Mouse (Mus musculus) heart, adult 2 months (tissue): ENCODE measurements around the gene Shq1. TPM values are rescaled to one million over a fixed set of nuclear protein-coding genes. Genes with fewer than 3 reads are reported as not detected.

Source experiments
- DNase-seq, 2 experiments: peaks; one replicate each; pipeline ENCODE4 v3.0.0; 2021
- H3K27ac ChIP-seq: fragments of 200-600 bp; 2 replicates; pipeline ENCODE4 v1.8.1; 2022
- H3K27me3 ChIP-seq: fragments of 200-500 bp; 2 replicates; pipeline ENCODE4 v1.6.1; 2012; ENCODE audit warnings: mild to moderate bottlenecking, low read length, inconsistent platforms, mixed read lengths; ENCODE audit not compliant: control insufficient read depth, insufficient read depth
- H3K36me3 ChIP-seq: fragments of 200-500 bp; 2 replicates; pipeline ENCODE4 v1.6.1; 2012; ENCODE audit warnings: low read length, inconsistent platforms; ENCODE audit not compliant: control insufficient read depth, insufficient read depth
- H3K4me1 ChIP-seq: fragments of 200-500 bp; 2 replicates; pipeline ENCODE4 v1.6.1; 2011; ENCODE audit warnings: low read length; ENCODE audit not compliant: control insufficient read depth, insufficient read depth
- H3K4me3 ChIP-seq: fragments of 200-600 bp; 2 replicates; pipeline ENCODE4 v1.8.1; 2022
- H3K79me2 ChIP-seq: fragments of 200-500 bp; replicated peaks from 2 replicates; pipeline ENCODE4 v1.6.1; 2012; ENCODE audit warnings: mild to moderate bottlenecking, inconsistent platforms, low read length, moderate library complexity, mixed read lengths; ENCODE audit not compliant: control insufficient read depth, insufficient read depth
- H3K9ac ChIP-seq: fragments of 200-500 bp; 2 replicates; pipeline ENCODE4 v1.6.1; 2012; ENCODE audit warnings: low read depth, mild to moderate bottlenecking, control low read depth, inconsistent platforms, low read length, mixed read lengths
- CTCF ChIP-seq: fragments of 200-600 bp; IDR thresholded peaks from 2 replicates; pipeline ENCODE4 v1.8.1; 2022; ENCODE audit warnings: antibody characterized with exemption, mild to moderate bottlenecking, moderate library complexity
- EP300 ChIP-seq: fragments of 200-500 bp; IDR thresholded peaks from 2 replicates; pipeline ENCODE4 v1.6.1; 2011; ENCODE audit warnings: low read depth, low read length, control low read depth; ENCODE audit not compliant: insufficient read depth
- POLR2A ChIP-seq: fragments of 200-500 bp; IDR thresholded peaks from 2 replicates; pipeline ENCODE4 v1.6.1; 2011; ENCODE audit warnings: mild to moderate bottlenecking, low read depth, low read length, control low read depth; ENCODE audit not compliant: insufficient read depth
- WGBS: fragments of 180-500 bp; shearing (Covaris S2); methylation state at CpG from one replicate; pipeline ENCODE4 v1.1.7; 2018; 5-methylcytosine and 5-hydroxymethylcytosine counted together
- intact Hi-C: fragments of 180-260 bp; cut with DNase I; formaldehyde crosslinking; loops from one replicate; pipeline ENCODE4 v1.15.1; 2025
- polyA plus RNA-seq: library from polyadenylated mRNA; depleted of rRNA; stranded (reverse); fragments of >200 nt; gene quantifications from 2 replicates; pipeline ENCODE4 v1.2.3, GENCODE M21; 2012
- total RNA-seq, 2 experiments: library from RNA; stranded (reverse); gene quantifications; 2 replicates each; pipeline ENCODE4 v1.2.3; 2021

The Shq1 gene
- total and polyA plus RNA-seq, 3 experiments = 2.0 to 3.6 (median 3.3) TPM

DNA sequence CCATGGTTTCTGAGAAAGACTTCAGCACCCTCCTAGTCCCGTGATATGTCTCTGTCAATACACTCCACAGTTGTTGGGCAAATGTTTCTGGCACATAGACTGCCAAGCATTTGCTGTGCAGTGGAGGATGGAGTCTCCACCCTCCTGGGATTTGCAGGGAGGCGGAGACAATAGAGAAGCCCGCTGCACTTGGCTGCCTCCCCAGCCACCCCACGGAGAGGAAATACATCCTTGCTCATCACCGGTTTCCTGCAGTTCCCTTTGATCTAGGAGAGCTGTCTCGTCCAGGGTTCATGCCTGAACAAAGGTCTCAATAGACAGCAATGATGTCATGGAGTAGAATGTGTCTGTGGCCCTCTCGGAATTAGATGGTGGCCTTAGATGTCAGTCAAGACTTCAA is 38.5 kb upstream of the Shq1 start:
- peaks cover 4% of the 10 kb centered on the region for H3K27me3 ChIP-seq
- H3K36me3 ChIP-seq = no peaks in the 10 kb centered on the region
- DNase-seq = peak; percentile 57 to 67
- no peak overlapping the region for H3K9ac ChIP-seq
- H3K4me1 ChIP-seq = peaks cover 1% of the 10 kb centered on the region; the same call in 1 of the 2 replicates
- no peak overlapping the region for H3K4me3 ChIP-seq
- no peak overlapping the region for H3K27ac ChIP-seq
- no peaks in the 10 kb centered on the region for H3K79me2 ChIP-seq
- intact Hi-C loops = no loop called here
- WGBS = 17% methylated on average over 7 of the region's 7 CpGs
- TF ChIP-seq CTCF (no peak), POLR2A (no peak), EP300 (no peak)

- Histone ChIP-seq H3K9ac (no peak overlapping the region), H3K36me3 (no peaks in the 10 kb centered on the region), H3K79me2 (no peaks in the 10 kb centered on the region), H3K4me1 (peaks cover 1% of the 10 kb centered on the region; the same call in 1 of the 2 replicates), H3K4me3 (no peak overlapping the region), H3K27me3 (peaks cover 8% of the 10 kb centered on the region), H3K27ac (no peak overlapping the region)
- WGBS = 70% methylated on average over 9 of the region's 9 CpGs
- intact Hi-C loops = no loop called here
- no peak for DNase-seq
- TF ChIP-seq CTCF (no peak), POLR2A (no peak), EP300 (no peak)
Observed at GRCm38 (mm10) chr6:100708996-100709395, 38.0 kb upstream of the Shq1 start.

DNA sequence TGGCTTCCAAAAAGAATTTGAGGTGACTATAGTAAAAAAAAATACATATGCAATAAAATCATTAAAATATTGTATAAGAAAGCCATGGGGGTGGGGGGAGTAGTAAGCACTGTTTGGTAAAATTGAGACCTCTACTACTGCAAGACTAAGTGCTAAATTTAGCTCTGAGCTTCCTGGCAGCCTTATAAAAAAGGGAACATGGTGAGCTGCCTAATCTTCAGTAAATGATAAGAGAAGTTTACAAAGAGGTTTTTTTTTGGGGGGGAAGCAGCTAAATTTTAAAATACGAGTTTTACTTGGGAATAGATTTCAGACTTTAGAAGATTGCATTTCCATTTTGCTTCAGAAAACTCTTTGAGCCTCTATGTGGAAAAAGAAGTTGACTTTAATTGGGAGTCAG is 37.3 kb upstream of the Shq1 start:
- intact Hi-C loops = no loop called here
- DNase-seq = no peak
- 45% methylated on average over 1 of the region's 1 CpGs for WGBS

DNA sequence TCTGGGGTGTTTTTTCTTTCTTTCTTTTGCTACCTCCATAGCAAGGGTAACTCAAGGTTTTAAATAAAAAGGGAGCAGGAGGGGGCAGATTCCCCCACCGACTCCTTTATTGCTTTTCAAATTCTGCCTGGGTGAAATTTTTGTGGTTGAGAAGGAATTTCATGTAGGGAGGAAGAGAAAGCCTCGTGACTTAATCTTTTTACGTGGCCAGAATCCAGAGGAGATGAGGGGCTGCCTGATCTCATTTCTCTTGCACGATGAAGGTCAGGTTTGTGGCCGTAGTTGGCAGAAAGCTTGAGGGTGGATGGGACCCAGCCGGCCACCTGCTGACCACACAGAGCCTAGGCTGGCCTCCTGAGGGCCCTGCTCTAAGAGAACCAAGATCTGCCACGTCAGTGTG is 36.6 kb upstream of the Shq1 start:
- WGBS = 54% methylated on average over 7 of the region's 7 CpGs
- intact Hi-C loops = no loop called here
- Histone ChIP-seq H3K36me3 (no peaks in the 10 kb centered on the region), H3K4me3 (no peak overlapping the region), H3K27me3 (peaks cover 10% of the 10 kb centered on the region), H3K79me2 (no peaks in the 10 kb centered on the region), H3K27ac (no peak overlapping the region; the same call in 1 of the 2 replicates), H3K9ac (no peak overlapping the region), H3K4me1 (peaks cover 1% of the 10 kb centered on the region; the same call in 1 of the 2 replicates)
- peak; percentile 56 to 70 for DNase-seq
- TF ChIP-seq EP300 = no peak
- TF ChIP-seq CTCF = no peak
- no peak for TF ChIP-seq POLR2A

More for the DNA sequence above, 37.3 kb upstream of the Shq1 start:
- Histone ChIP-seq H3K27me3 (peaks cover 8% of the 10 kb centered on the region), H3K4me1 (peaks cover 1% of the 10 kb centered on the region; the same call in 1 of the 2 replicates), H3K27ac (no peak overlapping the region), H3K79me2 (no peaks in the 10 kb centered on the region), H3K9ac (no peak overlapping the region), H3K36me3 (no peaks in the 10 kb centered on the region), H3K4me3 (no peak overlapping the region)
- TF ChIP-seq POLR2A (no peak), EP300 (no peak), CTCF (no peak)

GRCm38 (mm10) chr6:100706861-100707260 is 35.9 kb upstream of the Shq1 start:
- Histone ChIP-seq H3K9ac (no peak overlapping the region), H3K36me3 (no peaks in the 10 kb centered on the region), H3K4me3 (no peak overlapping the region), H3K4me1 (peaks cover 1% of the 10 kb centered on the region; the same call in 1 of the 2 replicates), H3K27ac (no peak overlapping the region), H3K79me2 (no peaks in the 10 kb centered on the region), H3K27me3 (peaks cover 10% of the 10 kb centered on the region)
- DNase-seq = no peak
- TF ChIP-seq POLR2A (no peak), CTCF (no peak), EP300 (no peak)
- 72% methylated on average over 6 of the region's 6 CpGs for WGBS
- intact Hi-C loops = no loop called here

DNA sequence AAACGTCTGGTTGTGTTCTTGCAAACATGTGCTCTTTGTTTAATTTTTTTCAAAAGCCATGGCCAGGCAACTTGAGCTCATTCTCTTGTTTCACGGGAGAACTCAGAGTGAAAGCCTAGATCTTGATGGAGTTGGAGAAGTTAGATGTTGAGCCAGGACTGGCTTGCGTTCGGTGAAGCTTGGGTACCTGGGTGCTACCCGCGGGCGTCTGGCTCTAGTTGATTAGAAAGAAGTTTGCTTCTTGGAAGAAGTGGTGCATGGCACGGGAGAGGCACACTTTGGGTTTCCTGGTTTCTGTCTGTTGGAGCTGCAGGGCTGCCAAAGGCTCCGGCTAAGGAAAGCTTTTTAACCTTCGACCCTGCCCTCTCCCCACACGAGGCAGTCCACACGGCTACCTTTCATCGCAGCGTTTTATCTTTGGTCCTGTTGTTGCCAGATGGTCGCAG is 34.4 kb upstream of the Shq1 start:
- WGBS = 3% methylated on average over 15 of the region's 15 CpGs
- peak overlapping the region; percentile 53; the same call in 1 of the 2 replicates for H3K27ac ChIP-seq
- no peak for DNase-seq
- intact Hi-C loops = no loop called here
- H3K36me3 ChIP-seq = no peaks in the 10 kb centered on the region
- H3K9ac ChIP-seq = no peak overlapping the region
- peaks cover 10% of the 10 kb centered on the region for H3K27me3 ChIP-seq
- peak overlapping the region; percentile 40 for H3K4me3 ChIP-seq
- H3K79me2 ChIP-seq = no peaks in the 10 kb centered on the region
- TF ChIP-seq POLR2A (no peak), CTCF (no peak), EP300 (no peak)
- peaks cover 1% of the 10 kb centered on the region; the same call in 1 of the 2 replicates for H3K4me1 ChIP-seq
